Mouse (Mus musculus) left cerebral cortex, postnatal 10 days (tissue): ENCODE data around the gene Ccdc191. TPM values are rescaled to one million over a fixed set of nuclear protein-coding genes. Genes with fewer than 3 reads are reported as not detected.

Experiments used
- DNase-seq, 2 experiments: peaks; one replicate each; pipeline ENCODE4 v3.0.0; 2021 to 2022; ENCODE audit warnings: low spot score in 2 of 2, mixed read lengths in 1 of 2; ENCODE audit errors: extremely low spot score in 1 of 2
- intact Hi-C: fragments of 180-260 bp; cut with DNase I; formaldehyde crosslinking; loops from one replicate; pipeline ENCODE4 v1.15.1; 2025
- total RNA-seq, 2 experiments: library from RNA; stranded (reverse); gene quantifications; 2 replicates each; pipeline ENCODE4 v1.2.3; 2021

The Ccdc191 gene
- total RNA-seq, 2 experiments from 2014 or later: 2.3 to 2.5 TPM

DNA sequence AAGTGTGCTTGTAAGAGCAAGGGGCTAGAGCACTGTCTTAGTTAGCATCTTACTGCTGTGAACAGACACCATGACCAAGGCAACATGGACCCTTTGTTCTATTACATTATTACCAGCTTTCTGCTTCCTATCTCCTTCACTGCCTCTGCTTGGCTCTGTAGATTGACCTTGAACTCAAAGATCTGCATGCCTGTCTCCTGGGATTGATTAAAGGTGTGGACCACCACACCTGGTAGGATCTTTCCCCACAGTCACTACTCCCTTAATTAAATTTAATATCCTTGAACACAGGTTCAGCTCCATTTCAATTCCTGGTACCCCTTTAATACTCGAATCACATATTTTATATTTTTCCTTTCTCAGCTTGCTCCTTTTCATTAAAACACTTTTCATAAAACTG is 36.2 kb downstream of the Ccdc191 start:
- intact Hi-C loops: no loop called here
- DNase-seq: no peak

- no peak for DNase-seq
These were observed 36.8 kb downstream of the Ccdc191 start, which contains the start of gene Qtrt2 for GRCm38 (mm10) chr16:43926341-43926859. Gene Qtrt2 (minus strand): TSS chr16:43926809.

DNA sequence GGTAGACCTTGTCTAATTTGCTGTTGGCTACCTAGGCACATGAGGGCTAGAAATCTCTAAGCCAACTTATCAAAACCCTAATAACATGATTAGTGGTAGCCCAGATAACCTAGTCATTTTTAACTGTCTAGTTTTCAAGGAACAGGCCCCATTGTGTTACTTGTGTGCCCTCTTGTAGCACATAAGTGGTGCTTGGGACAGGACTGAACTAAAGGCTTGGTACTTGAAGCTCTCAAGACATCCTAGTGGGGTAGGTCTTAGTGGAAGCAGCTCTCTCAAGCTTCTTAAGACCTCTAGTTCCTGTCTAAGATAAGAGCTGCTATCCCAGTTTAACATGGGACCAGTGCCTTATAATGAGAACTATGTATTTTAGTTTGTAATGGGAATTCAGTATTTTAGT is 41.0 kb downstream of the Ccdc191 start:
- intact Hi-C loops: no loop called here

More at GRCm38 (mm10) chr16:43926341-43926859, 36.8 kb downstream of the Ccdc191 start, which contains the start of gene Qtrt2:
- intact Hi-C loops: no loop called here

DNA sequence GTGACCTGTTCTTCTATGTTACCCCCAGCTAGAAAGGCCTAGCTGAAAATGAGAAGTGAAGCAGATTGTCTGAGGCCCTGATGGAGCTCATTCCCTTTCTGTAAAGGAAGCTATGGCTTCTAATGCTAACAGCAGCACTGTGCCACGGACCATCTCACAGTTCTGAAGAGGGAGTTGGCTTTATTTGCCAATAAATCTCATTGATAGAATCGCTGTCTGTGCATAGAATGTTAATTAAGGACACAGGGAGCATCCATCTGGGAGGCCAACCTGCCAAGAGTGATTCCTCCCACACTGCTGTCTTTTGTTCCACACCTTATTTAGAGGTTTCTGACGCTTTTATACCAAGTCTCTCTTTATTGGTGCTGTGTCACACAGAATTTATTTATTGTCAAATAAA is 41.9 kb downstream of the Ccdc191 start:
- intact Hi-C loops: no loop called here

More for the DNA sequence above, 41.0 kb downstream of the Ccdc191 start:
- no peak for DNase-seq

GRCm38 (mm10) chr16:43932319-43932718 is 42.7 kb downstream of the Ccdc191 start:
- intact Hi-C loops: no loop called here

More for the DNA sequence above, 41.9 kb downstream of the Ccdc191 start:
- no peak for DNase-seq

GRCm38 (mm10) chr16:43933041-43933440 is 43.4 kb downstream of the Ccdc191 start:
- no peak for DNase-seq

More at GRCm38 (mm10) chr16:43932319-43932718, 42.7 kb downstream of the Ccdc191 start:
- DNase-seq: no peak

DNA sequence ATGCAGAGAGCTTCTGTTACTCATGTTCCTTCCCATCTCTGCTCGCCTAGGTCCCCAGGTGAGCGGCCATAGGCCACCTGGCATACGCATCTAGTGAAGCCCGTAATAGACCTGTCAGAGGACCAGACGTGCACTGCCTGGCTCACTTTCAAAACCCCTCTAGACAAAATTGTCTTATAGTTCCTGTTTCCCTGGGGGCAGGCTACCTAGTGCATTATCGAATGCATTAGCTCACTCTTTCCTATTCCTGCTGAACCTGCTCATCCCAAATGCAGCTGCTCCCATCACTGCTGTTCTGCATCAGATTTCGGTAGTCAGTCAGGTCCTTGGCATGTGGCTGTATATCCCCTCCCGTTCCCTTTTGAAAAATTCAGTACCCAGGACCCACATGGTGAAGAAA is 45.3 kb downstream of the Ccdc191 start:
- intact Hi-C loops: no loop called here
- DNase-seq: no peak

More at GRCm38 (mm10) chr16:43933041-43933440, 43.4 kb downstream of the Ccdc191 start:
- intact Hi-C loops: no loop called here

- no peak for DNase-seq
- intact Hi-C loops: no loop called here
These were observed 45.8 kb downstream of the Ccdc191 start for GRCm38 (mm10) chr16:43935367-43935766.

DNA sequence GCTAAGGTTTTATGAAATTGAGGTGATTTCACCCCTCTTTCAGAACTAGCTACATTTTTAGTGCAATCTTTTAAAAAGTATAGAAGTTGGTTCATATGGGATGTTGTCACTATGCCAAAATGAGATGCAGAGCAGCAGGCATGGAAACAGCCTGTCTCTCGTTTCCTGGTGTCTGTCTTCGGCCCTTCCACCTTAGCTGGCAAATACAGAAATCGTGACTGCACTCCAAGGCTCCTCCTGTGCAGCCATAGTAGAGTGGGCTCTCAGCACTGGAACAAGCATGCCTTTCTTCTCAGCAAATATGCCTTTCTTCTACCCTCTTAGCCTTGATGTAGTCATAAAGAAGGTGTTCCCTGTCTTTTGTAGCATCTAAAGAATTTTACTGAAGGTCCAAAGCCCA is 46.3 kb downstream of the Ccdc191 start:
- intact Hi-C loops: no loop called here
- no peak for DNase-seq

GRCm38 (mm10) chr16:43940846-43941245 is 51.2 kb downstream of the Ccdc191 start:
- intact Hi-C loops: no loop called here
- DNase-seq: no peak

GRCm38 (mm10) chr16:43945351-43945750 is 55.8 kb downstream of the Ccdc191 start:
- intact Hi-C loops: no loop called here
- DNase-seq: no peak

DNA sequence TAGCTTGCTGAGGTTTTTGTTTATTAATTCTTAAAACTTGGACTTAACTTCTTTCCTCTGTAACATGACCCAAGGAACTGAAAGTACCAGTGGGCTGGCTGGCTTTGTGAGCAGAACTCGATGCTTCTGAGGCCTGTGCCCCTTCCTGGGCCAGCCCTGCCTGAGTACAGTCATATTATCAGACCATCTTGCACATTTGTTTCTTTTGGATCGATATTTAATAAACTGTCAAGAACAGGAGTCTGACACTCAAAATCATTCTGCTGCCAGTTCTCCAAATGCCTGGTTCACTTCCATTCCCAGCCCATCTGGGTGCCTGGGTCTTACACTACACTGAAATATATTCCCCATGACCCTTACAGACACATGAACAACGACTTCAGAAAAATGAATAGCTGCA is 56.3 kb downstream of the Ccdc191 start:
- no peak for DNase-seq
- intact Hi-C loops: no loop called here

DNA sequence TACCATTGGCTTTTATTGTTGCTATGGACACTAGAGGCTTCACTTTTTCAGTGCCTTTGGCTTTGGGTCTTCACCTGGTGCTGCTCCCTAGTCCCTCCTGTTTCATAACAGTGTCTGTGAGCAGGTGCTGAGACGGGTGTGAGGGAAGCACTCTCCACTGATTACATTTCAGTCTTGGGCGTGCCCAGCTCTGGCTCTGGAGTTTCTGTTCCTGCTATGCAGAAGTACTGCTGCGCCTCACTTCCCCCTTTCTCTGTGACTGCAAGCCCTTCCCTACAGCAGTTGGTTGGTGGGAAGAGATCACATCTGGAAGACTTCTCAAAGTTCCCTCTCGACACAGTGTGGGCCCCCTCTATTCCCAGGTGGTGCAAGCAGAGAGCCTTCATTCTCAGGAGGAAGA is 62.0 kb downstream of the Ccdc191 start:
- DNase-seq: no peak
- intact Hi-C loops: no loop called here

DNA sequence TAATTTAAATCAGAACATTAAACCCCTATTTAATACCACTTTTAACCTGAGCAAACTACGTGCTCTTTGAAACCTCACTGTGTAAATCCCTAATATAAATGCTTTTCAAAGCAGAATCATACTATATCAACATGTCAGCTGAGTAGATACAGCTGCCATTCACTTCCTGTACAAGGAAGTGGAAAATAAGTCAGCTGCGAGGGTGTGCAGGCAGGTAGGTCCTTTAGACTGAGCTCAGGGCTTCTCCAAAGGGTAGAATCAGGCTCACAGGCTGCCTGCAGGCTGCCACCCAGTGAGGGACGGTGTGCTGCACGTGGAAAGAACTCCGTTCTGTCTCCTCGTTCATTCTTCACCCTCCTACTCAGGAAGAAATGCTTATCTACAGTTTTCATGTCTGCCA is 65.3 kb downstream of the Ccdc191 start:
- intact Hi-C loops: no loop called here
- DNase-seq: no peak

DNA sequence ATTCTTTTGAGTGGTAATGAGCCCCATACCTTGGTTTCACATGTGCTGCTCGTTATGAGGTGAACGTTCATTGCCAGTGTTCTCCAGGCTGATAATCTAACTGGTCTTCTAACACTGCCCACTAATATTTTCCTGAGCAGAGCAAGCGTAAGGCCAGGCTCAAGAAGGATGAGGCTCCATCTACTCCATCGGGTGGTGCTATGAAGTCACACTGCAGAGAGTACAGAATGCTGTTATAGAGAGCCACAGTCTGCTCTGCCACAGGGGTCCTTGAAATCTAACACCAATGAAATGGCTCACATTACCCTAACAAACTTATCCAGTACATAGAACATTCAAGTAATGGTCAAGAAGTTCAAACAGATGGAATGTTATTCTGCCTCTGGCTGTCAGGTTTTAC is 68.4 kb downstream of the Ccdc191 start:
- intact Hi-C loops: no loop called here

GRCm38 (mm10) chr16:43963291-43963690 is 73.7 kb downstream of the Ccdc191 start:
- intact Hi-C loops: no loop called here
- DNase-seq: no peak

More for the DNA sequence above, 68.4 kb downstream of the Ccdc191 start:
- no peak for DNase-seq

DNA sequence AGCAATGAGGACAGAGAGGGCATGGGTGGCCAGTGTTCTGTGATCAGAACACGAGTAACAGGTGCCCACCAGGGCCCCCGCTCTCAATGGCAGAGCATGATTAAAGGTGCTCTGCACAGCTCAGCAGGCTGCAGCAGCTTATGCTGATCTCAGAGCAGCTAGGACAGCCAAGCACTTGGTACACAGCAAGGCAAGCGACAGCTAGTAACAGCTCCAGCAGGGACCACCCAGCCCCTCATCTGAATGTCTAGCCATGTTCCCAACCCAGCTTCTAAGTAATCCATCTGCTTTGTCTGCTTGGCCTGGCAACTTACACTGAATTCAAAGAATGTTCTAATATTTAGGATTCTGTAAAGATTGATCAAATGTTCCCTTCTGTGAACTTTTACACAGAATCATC is 74.2 kb downstream of the Ccdc191 start:
- no peak for DNase-seq
- intact Hi-C loops: no loop called here

- DNase-seq: no peak
- intact Hi-C loops: no loop called here
These were observed 76.3 kb downstream of the Ccdc191 start for GRCm38 (mm10) chr16:43965781-43966389.

GRCm38 (mm10) chr16:43970426-43970825 is 80.8 kb downstream of the Ccdc191 start:
- intact Hi-C loops: no loop called here

DNA sequence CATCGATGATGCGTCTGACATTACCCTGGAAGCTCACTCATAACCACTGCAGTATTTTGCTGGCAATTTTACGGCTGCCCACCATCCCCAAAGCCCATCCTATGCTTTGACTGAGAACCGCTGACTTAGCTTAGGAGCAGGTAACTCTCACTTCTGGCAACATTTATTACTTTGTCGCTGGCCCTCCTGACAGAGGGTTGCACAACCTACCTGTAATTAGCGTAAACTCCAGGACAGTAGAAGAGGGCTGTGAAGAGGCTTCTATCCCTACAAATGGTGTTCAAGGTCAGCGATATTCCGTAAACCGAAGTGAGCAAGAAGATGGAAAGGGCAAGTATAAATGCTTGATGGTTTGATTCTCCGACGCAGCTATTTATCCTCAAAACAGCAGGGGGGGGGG is 81.6 kb downstream of the Ccdc191 start:
- intact Hi-C loops: no loop called here

More at GRCm38 (mm10) chr16:43970426-43970825, 80.8 kb downstream of the Ccdc191 start:
- no peak for DNase-seq

GRCm38 (mm10) chr16:43971741-43972140 is 82.1 kb downstream of the Ccdc191 start:
- DNase-seq: no peak
- intact Hi-C loops: no loop called here

More for the DNA sequence above, 81.6 kb downstream of the Ccdc191 start:
- no peak for DNase-seq
